Mouse (Mus musculus) hindbrain, embryonic 12.5 days (tissue): ENCODE results near the gene Ccdc88a. TPM values are rescaled to one million over a fixed set of nuclear protein-coding genes. Genes with fewer than 3 reads are reported as not detected.

ENCODE experiments used
- ATAC-seq: fragments of 200-750 bp; cut with Nextera tagmentation; 2 replicates; pipeline ENCODE4 v1.8.0; 2017; ENCODE audit warnings: moderate TSS enrichment; ENCODE audit not compliant: low FRiP score
- H3K27ac ChIP-seq: fragments of 300-500 bp; sonication (generic); 2 replicates; pipeline ENCODE4 v1.5.1; 2016; ENCODE audit warnings: mild to moderate bottlenecking
- H3K27me3 ChIP-seq: fragments of 300-500 bp; sonication (generic); 2 replicates; pipeline ENCODE4 v1.6.1; 2016; ENCODE audit warnings: mild to moderate bottlenecking
- H3K36me3 ChIP-seq: fragments of 300-500 bp; sonication (generic); 2 replicates; pipeline ENCODE4 v1.6.1; 2016; ENCODE audit warnings: mild to moderate bottlenecking
- H3K4me1 ChIP-seq: fragments of 300-500 bp; sonication (generic); 2 replicates; pipeline ENCODE4 v1.6.1; 2016
- H3K4me2 ChIP-seq: fragments of 300-500 bp; sonication (generic); replicated peaks from 2 replicates; pipeline ENCODE4 v1.6.1; 2016; ENCODE audit warnings: mild to moderate bottlenecking
- H3K4me3 ChIP-seq: fragments of 300-500 bp; sonication (generic); 2 replicates; pipeline ENCODE4 v1.5.1; 2016; ENCODE audit warnings: mild to moderate bottlenecking
- H3K9ac ChIP-seq: fragments of 300-500 bp; sonication (generic); 2 replicates; pipeline ENCODE4 v1.6.1; 2016; ENCODE audit warnings: mild to moderate bottlenecking, moderate library complexity
- H3K9me3 ChIP-seq: fragments of 300-500 bp; sonication (generic); replicated peaks from 2 replicates; pipeline ENCODE4 v1.6.1; 2016; ENCODE audit warnings: mild to moderate bottlenecking
- WGBS: fragments of 180-500 bp; shearing (Covaris S2); methylation state at CpG from one replicate; pipeline ENCODE4 v1.1.7; 2016; 5-methylcytosine and 5-hydroxymethylcytosine counted together
- polyA plus RNA-seq: library from polyadenylated mRNA; unstranded; fragments of >200 nt; fragmentation: Nextera tagmentation; extraction: Ambion mirVana; gene quantifications from 2 replicates; pipeline ENCODE4 v1.2.1, GENCODE M21; 2016

The Ccdc88a gene
- polyA plus RNA-seq, 1 experiment from 2014 or later: 82.6 TPM

- ATAC-seq: no peak
- Histone ChIP-seq H3K27me3 (no peaks in the 10 kb centered on the region), H3K4me3 (no peak overlapping the region), H3K4me2 (no peak overlapping the region), H3K4me1 (no peaks in the 10 kb centered on the region), H3K27ac (no peak overlapping the region), H3K9me3 (no peaks in the 10 kb centered on the region), H3K36me3 (0 out of 2 replicates have a peak, but pooled peaks cover 3% of the 10 kb centered on the region), H3K9ac (no peak overlapping the region)
- 65% methylated on average over 2 of the region's 2 CpGs for WGBS
These were observed 10.0 kb downstream of the Ccdc88a start for GRCm38 (mm10) chr11:29383493-29383892.

DNA sequence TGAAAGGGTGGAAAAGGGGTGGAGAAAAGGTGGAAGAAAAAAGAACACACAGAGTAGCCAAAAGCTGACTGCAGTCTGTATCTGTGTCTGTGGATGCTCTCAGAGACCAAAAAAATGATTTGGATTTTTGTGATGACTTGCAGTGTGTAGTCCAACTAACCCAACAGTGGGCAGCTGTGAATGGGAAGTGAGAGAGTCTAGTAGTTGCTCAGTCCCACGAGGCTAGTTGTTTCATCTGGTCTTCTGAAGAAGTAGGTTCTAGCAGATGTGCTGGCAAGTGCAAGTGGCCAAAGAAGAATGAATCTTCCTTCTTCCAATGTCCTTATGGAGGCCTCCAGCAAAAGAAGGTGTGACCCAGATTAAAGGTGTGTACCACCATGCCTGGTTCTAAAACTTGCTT lies 10.5 kb downstream of the Ccdc88a start:
- no peak for ATAC-seq
- 0 out of 2 replicates have a peak, but pooled peaks cover 3% of the 10 kb centered on the region for H3K36me3 ChIP-seq
- H3K9me3 ChIP-seq: no peaks in the 10 kb centered on the region
- H3K9ac ChIP-seq: no peak overlapping the region
- H3K27ac ChIP-seq: no peak overlapping the region
- H3K27me3 ChIP-seq: no peaks in the 10 kb centered on the region
- no peak overlapping the region for H3K4me3 ChIP-seq
- H3K4me1 ChIP-seq: no peaks in the 10 kb centered on the region
- no peak overlapping the region for H3K4me2 ChIP-seq
- WGBS: 90% methylated on average over 1 of the region's 1 CpGs

DNA sequence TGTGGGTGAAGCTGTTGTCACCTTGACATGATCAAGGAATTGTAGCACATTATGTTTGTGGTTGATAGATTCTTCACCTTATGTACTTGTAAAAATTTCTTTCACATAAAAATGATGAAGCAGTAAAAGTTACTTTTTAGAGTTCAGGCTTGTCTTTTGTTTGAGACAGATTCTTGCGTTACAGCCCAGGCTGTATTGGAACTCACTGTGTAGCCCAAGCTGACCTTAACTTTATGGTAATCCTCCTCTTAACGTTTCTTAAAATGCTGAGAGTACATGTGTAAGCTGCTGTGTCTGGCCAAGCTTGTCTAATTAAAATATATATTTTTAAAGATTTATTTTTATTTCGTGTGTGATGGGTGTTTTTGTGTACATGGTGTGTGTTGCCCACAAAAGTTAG lies 11.2 kb downstream of the Ccdc88a start:
- Histone ChIP-seq H3K4me3 (no peak overlapping the region), H3K4me2 (no peak overlapping the region), H3K9me3 (no peaks in the 10 kb centered on the region), H3K9ac (no peak overlapping the region), H3K36me3 (0 out of 2 replicates have a peak, but pooled peaks cover 3% of the 10 kb centered on the region), H3K4me1 (no peaks in the 10 kb centered on the region), H3K27ac (no peak overlapping the region), H3K27me3 (no peaks in the 10 kb centered on the region)
- WGBS: 87% methylated on average over 3 of the region's 3 CpGs
- no peak for ATAC-seq

GRCm38 (mm10) chr11:29389913-29390312 lies 16.5 kb downstream of the Ccdc88a start:
- H3K4me3 ChIP-seq: no peak overlapping the region
- no peaks in the 10 kb centered on the region for H3K27me3 ChIP-seq
- no peak overlapping the region for H3K4me2 ChIP-seq
- H3K9ac ChIP-seq: no peak overlapping the region
- WGBS: 59% methylated on average over 4 of the region's 4 CpGs
- no peaks in the 10 kb centered on the region for H3K9me3 ChIP-seq
- no peaks in the 10 kb centered on the region for H3K36me3 ChIP-seq
- H3K4me1 ChIP-seq: no peaks in the 10 kb centered on the region
- ATAC-seq: no peak
- no peak overlapping the region for H3K27ac ChIP-seq

DNA sequence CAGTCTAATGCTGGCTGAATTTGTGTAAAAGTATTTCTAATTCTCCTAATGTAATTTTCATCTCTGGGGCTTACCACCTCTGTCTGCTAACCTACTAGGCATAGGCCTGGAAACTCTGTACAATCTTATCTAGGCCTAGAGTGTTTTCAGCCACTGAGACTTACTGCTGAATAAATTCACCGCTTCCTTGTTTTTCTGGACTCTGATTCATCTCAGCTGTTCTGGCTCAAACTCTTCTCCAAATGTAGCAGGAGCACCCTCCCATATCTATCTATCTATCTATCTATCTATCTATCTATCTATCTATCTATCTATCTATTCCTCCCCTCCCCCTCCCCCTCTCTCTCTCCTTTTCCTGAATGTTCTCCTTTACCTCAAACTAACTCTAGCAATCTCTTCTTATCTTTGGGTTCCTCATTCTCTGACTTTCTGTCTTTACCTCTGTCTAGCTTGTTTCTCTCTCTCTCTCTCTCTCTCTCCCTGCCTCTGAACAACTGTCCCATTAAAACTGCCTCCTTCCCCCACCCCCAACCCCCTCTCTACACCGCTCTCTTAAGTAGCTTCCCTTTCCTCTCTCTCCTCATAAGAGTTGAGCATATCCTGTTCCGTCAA lies 21.8 kb downstream of the Ccdc88a start:
- no peak for ATAC-seq
- no peak overlapping the region for H3K9ac ChIP-seq

DNA sequence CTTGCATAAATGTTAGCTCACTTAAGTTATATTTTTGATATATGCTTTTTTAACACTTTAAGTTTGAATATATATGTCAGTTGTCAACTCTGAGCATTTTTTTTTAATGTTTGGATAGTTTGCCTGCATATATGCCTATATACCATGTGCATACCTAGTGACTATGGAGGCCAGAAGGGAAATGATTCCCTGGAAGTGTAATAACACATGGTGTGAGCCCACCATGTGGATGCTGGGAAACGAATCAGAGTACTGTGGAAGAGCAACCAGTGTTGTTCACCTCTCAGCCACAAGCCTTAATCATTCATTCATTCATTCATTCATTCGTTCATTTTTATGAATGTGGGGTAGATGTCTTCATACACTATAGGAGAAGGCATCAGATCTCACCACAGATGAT lies 26.9 kb downstream of the Ccdc88a start:
- WGBS: 88% methylated on average over 2 of the region's 2 CpGs
- Histone ChIP-seq H3K36me3 (peaks cover 9% of the 10 kb centered on the region), H3K27ac (no peak overlapping the region), H3K4me2 (no peak overlapping the region), H3K4me3 (no peak overlapping the region), H3K27me3 (no peaks in the 10 kb centered on the region), H3K9ac (no peak overlapping the region), H3K9me3 (no peaks in the 10 kb centered on the region), H3K4me1 (no peaks in the 10 kb centered on the region)
- ATAC-seq: no peak

More for the DNA sequence above, 21.8 kb downstream of the Ccdc88a start:
- Histone ChIP-seq H3K36me3 (no peaks in the 10 kb centered on the region), H3K27ac (no peak overlapping the region), H3K4me3 (no peak overlapping the region), H3K9me3 (no peaks in the 10 kb centered on the region), H3K27me3 (no peaks in the 10 kb centered on the region), H3K4me2 (no peak overlapping the region), H3K4me1 (no peaks in the 10 kb centered on the region)
- WGBS: 96% methylated on average over 3 of the region's 3 CpGs

DNA sequence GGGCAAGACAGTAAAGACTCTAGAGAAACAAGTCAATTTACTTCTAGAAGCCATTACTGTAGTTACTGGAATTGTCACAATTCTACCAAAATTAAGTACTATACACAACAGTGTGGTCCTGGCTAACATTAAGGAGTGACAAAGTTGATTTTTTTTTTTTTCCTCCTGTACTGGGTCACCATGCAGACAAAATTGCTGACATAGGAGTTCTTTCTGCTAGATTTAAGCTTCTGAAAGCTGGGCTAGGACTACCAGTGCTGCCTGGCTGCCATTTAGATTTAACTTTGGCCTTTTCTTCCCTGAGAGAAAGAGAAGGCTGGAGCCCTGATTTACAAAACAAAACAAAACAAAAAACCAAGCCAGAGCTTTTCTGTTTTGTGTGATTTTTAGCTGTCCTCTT lies 32.8 kb downstream of the Ccdc88a start:
- no peak for ATAC-seq
- no peak overlapping the region for H3K4me2 ChIP-seq

GRCm38 (mm10) chr11:29423496-29423895 lies 50.0 kb downstream of the Ccdc88a start:
- H3K9me3 ChIP-seq: no peaks in the 10 kb centered on the region
- no peak for ATAC-seq
- WGBS: 91% methylated on average over 3 of the region's 3 CpGs

More for the DNA sequence above, 32.8 kb downstream of the Ccdc88a start:
- Histone ChIP-seq H3K27me3 (no peaks in the 10 kb centered on the region), H3K9ac (no peak overlapping the region), H3K36me3 (0 out of 2 replicates have a peak, but pooled peaks cover 10% of the 10 kb centered on the region), H3K9me3 (no peaks in the 10 kb centered on the region), H3K27ac (no peak overlapping the region), H3K4me3 (no peak overlapping the region), H3K4me1 (no peaks in the 10 kb centered on the region)

DNA sequence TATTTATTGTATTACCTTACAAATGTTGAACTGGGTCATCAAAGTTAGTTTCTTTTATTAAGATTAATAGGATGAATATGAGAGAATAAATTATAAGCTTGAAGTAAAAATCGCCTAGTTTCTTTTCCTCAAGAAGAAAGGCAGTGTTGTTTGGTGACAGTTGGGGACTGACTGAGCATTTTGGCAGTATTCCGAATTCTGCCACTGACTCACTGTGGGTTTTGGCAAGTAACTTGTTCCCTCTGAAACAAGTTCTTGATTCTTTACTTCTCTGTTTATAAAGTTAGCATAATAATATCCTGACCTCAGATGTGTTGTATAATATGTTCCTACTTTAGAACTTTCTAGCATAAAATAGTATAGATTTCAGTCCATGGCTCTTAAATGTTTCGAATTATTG lies 55.3 kb downstream of the Ccdc88a start:
- Histone ChIP-seq H3K4me2 (no peak overlapping the region), H3K9me3 (no peaks in the 10 kb centered on the region), H3K9ac (no peak overlapping the region), H3K27ac (no peak overlapping the region), H3K4me1 (no peaks in the 10 kb centered on the region), H3K27me3 (no peaks in the 10 kb centered on the region), H3K36me3 (peaks cover 23% of the 10 kb centered on the region), H3K4me3 (no peak overlapping the region)
- WGBS: 83% methylated on average over 3 of the region's 3 CpGs
- ATAC-seq: no peak

More at GRCm38 (mm10) chr11:29423496-29423895, 50.0 kb downstream of the Ccdc88a start:
- no peak overlapping the region for H3K4me2 ChIP-seq
- peaks cover 5% of the 10 kb centered on the region; the same call in 1 of the 2 replicates for H3K36me3 ChIP-seq
- no peak overlapping the region for H3K9ac ChIP-seq
- no peak overlapping the region for H3K4me3 ChIP-seq
- no peaks in the 10 kb centered on the region for H3K27me3 ChIP-seq
- H3K4me1 ChIP-seq: no peaks in the 10 kb centered on the region
- no peak overlapping the region for H3K27ac ChIP-seq

- H3K9ac ChIP-seq: no peak overlapping the region
- H3K27me3 ChIP-seq: no peaks in the 10 kb centered on the region
- no peak overlapping the region for H3K27ac ChIP-seq
- no peak for ATAC-seq
- H3K4me1 ChIP-seq: no peaks in the 10 kb centered on the region
- no peaks in the 10 kb centered on the region for H3K9me3 ChIP-seq
- no peak overlapping the region for H3K4me2 ChIP-seq
- H3K4me3 ChIP-seq: no peak overlapping the region
- peaks cover 20% of the 10 kb centered on the region for H3K36me3 ChIP-seq
- 97% methylated on average over 1 of the region's 1 CpGs for WGBS
These were observed 57.6 kb downstream of the Ccdc88a start for GRCm38 (mm10) chr11:29431011-29431410.

DNA sequence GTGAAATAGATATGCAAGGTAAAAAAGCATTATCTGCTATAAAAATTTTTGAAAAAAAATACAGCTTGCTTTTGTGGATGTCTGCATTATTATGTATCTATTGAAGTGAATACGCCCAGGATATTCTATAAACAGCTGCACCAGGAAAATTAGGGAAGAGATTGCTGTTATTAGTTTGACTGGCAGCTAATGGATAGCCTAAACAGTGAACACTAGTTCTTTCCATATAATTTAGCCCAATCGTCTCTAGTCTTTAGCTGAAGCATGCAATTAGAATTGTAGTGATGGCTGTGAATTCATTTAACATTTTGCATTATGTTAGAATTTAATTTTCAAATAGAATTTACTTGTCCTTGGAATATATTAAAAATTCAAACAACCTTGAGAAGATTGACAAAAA lies 75.3 kb downstream of the Ccdc88a start:
- H3K4me2 ChIP-seq: no peak overlapping the region
- ATAC-seq: no peak
- H3K27ac ChIP-seq: no peak overlapping the region
- no peaks in the 10 kb centered on the region for H3K9me3 ChIP-seq
- H3K4me1 ChIP-seq: no peaks in the 10 kb centered on the region
- peaks cover 6% of the 10 kb centered on the region; the same call in 1 of the 2 replicates for H3K36me3 ChIP-seq
- H3K27me3 ChIP-seq: no peaks in the 10 kb centered on the region
- WGBS: 89% methylated on average over 2 of the region's 2 CpGs
- no peak overlapping the region for H3K4me3 ChIP-seq
- no peak overlapping the region for H3K9ac ChIP-seq

- Histone ChIP-seq H3K9me3 (no peaks in the 10 kb centered on the region), H3K4me2 (no peak overlapping the region), H3K4me3 (no peak overlapping the region), H3K27ac (no peak overlapping the region), H3K36me3 (peaks cover 16% of the 10 kb centered on the region), H3K9ac (no peak overlapping the region), H3K27me3 (no peaks in the 10 kb centered on the region), H3K4me1 (no peaks in the 10 kb centered on the region)
- ATAC-seq: no peak
These were observed 101.2 kb downstream of the Ccdc88a start for GRCm38 (mm10) chr11:29474676-29475075.

GRCm38 (mm10) chr11:29493135-29493534 lies 119.7 kb downstream of the Ccdc88a start:
- WGBS: 97% methylated on average over 1 of the region's 1 CpGs
- no peaks in the 10 kb centered on the region for H3K27me3 ChIP-seq
- ATAC-seq: no peak
- no peak overlapping the region for H3K9ac ChIP-seq
- H3K4me2 ChIP-seq: no peak overlapping the region
- no peaks in the 10 kb centered on the region for H3K4me1 ChIP-seq
- H3K9me3 ChIP-seq: no peaks in the 10 kb centered on the region
- no peak overlapping the region for H3K4me3 ChIP-seq
- H3K36me3 ChIP-seq: peaks cover 25% of the 10 kb centered on the region
- no peak overlapping the region for H3K27ac ChIP-seq
